Mouse (Mus musculus) embryonic fibroblast, embryonic 13.5 days (primary cell): ENCODE results near the gene Kdm6a. TPM values are rescaled to one million over a fixed set of nuclear protein-coding genes. Genes with fewer than 3 reads are reported as not detected.

ENCODE experiments used
- H3K27ac ChIP-seq: 2 replicates; pipeline ENCODE4 v1.5.1; 2012; ENCODE audit warnings: low read length, control low read depth, inconsistent platforms; ENCODE audit not compliant: insufficient read depth
- H3K4me1 ChIP-seq: 2 replicates; pipeline ENCODE4 v1.6.1; 2011; ENCODE audit warnings: low read length; ENCODE audit not compliant: control insufficient read depth, insufficient read depth
- H3K4me3 ChIP-seq: 2 replicates; pipeline ENCODE4 v1.5.1; 2011; ENCODE audit warnings: mild to moderate bottlenecking, control low read depth, low read length; ENCODE audit not compliant: insufficient read depth
- CTCF ChIP-seq: IDR thresholded peaks from 2 replicates; pipeline ENCODE4 v1.5.1; 2011; ENCODE audit warnings: mild to moderate bottlenecking, control low read depth, low read length, moderate library complexity, borderline replicate concordance; ENCODE audit not compliant: insufficient read depth
- POLR2A ChIP-seq: IDR thresholded peaks from 2 replicates; pipeline ENCODE4 v1.6.1; 2011; ENCODE audit warnings: low read depth, mild to moderate bottlenecking, control low read depth, low read length, moderate library complexity
- polyA plus RNA-seq: library from polyadenylated mRNA; stranded (reverse); fragments of >200 nt; gene quantifications from 2 replicates; pipeline ENCODE4 v1.2.4, GENCODE M21; 2011; ENCODE audit warnings: low read depth; ENCODE audit not compliant: missing spikeins, insufficient read length

Kdm6a gene
- polyA plus RNA-seq, 1 experiment, result 27.3 TPM

GRCm38 (mm10) chrX:18174831-18175230, 12.5 kb downstream of the Kdm6a start:
- TF ChIP-seq POLR2A, result no peak
- TF ChIP-seq CTCF, result no peak
- H3K4me1 ChIP-seq, result no peaks in the 10 kb centered on the region
- no peak overlapping the region for H3K4me3 ChIP-seq
- no peak overlapping the region for H3K27ac ChIP-seq

- H3K4me1 ChIP-seq, result no peaks in the 10 kb centered on the region
- TF ChIP-seq POLR2A, result no peak
- TF ChIP-seq CTCF, result no peak
- no peak overlapping the region for H3K27ac ChIP-seq
- no peak overlapping the region for H3K4me3 ChIP-seq
Observed at GRCm38 (mm10) chrX:18177803-18178202, 15.4 kb downstream of the Kdm6a start.

DNA sequence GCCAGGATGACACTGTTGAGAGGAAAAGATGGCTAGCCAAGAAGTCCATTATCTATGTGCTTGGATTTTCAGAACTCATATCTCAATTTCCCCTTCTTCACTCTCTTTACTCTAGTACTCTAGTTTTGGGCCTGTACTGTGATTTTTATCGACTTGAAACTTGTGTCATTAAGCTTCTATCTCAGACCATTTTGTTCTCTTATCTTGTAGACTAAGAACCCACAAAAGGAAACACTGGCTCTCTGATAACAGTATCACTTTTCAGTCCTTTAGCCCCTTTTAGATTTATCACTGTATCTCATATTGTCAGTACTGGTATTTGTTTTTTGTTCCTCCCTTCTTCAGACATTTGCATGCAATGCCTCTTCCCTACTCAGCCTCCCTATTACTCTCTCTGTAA, 17.1 kb downstream of the Kdm6a start:
- no peak overlapping the region for H3K4me3 ChIP-seq
- no peaks in the 10 kb centered on the region for H3K4me1 ChIP-seq
- H3K27ac ChIP-seq, result no peak overlapping the region
- TF ChIP-seq CTCF (no peak), POLR2A (no peak)

DNA sequence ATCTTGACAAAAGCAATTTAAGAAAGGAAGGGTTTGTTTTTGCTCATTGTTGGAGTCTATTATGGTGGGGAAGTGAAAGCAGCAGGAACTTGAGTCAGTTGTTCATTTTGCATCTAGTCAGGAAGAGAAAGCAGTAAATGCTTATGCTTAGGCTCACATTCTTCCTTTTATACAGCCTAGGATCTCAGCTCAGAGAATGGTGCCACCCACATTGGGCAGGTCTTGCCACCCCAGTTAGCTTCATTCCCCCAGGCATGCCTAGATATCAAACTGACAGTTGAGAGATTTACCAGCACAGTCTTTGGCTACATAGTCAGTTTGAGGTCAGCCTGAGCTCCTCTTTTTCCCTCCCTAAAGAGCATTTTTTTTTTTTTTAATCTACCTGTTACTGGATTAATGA, 24.8 kb downstream of the Kdm6a start:
- Histone ChIP-seq H3K4me1 (no peaks in the 10 kb centered on the region), H3K27ac (no peak overlapping the region), H3K4me3 (no peak overlapping the region)
- TF ChIP-seq CTCF (no peak), POLR2A (no peak)

DNA sequence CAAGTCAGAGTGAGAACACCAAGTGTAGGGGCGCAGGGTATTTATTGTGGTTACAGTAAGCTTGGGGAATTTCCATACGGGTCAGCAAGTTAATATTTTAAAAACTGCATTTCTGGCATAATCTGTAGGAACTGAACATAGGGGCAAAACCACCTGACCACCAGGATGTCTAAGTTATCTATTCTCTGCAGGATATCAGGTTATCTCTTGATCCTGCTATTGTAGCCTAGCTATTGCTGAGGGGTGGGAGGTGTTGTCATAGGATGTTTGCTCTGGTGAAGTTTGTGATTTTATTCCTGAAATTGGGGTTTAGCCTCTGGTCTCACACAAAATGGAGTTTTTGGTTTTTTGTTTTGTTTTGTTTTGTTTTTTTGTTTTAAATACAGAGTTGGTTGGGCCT, 25.9 kb downstream of the Kdm6a start:
- no peaks in the 10 kb centered on the region for H3K4me1 ChIP-seq
- no peak overlapping the region for H3K27ac ChIP-seq
- no peak for TF ChIP-seq CTCF
- no peak for TF ChIP-seq POLR2A
- H3K4me3 ChIP-seq, result no peak overlapping the region

DNA sequence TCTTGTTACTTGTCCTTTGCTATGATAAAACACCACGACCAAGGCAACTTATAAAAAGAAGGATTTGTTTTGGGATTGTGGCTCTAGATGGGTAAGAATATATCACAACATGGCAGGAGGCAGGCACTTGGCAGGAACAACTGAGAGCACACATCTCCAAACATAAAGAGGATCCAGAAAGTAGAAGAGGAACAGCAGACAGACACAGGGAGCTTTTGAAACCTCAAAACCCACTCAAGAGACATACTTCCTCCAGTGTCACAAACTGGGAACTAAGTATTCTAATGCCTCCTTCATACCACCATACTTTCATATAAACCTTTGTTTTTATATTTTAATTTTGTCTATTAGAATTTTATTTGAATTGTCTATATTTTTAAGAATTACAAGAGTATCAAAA, 77.2 kb downstream of the Kdm6a start:
- H3K4me1 ChIP-seq, result no peaks in the 10 kb centered on the region
- no peak overlapping the region for H3K4me3 ChIP-seq
- no peak overlapping the region for H3K27ac ChIP-seq
- no peak for TF ChIP-seq CTCF
- no peak for TF ChIP-seq POLR2A

- no peaks in the 10 kb centered on the region for H3K4me1 ChIP-seq
- no peak overlapping the region for H3K4me3 ChIP-seq
- no peak overlapping the region for H3K27ac ChIP-seq
- TF ChIP-seq POLR2A, result no peak
- no peak for TF ChIP-seq CTCF
Observed at GRCm38 (mm10) chrX:18250621-18251020, 88.2 kb downstream of the Kdm6a start.

GRCm38 (mm10) chrX:18254767-18255166, 92.4 kb downstream of the Kdm6a start:
- no peak overlapping the region for H3K4me3 ChIP-seq
- H3K27ac ChIP-seq, result no peak overlapping the region
- TF ChIP-seq CTCF (no peak), POLR2A (no peak)
- H3K4me1 ChIP-seq, result no peaks in the 10 kb centered on the region

DNA sequence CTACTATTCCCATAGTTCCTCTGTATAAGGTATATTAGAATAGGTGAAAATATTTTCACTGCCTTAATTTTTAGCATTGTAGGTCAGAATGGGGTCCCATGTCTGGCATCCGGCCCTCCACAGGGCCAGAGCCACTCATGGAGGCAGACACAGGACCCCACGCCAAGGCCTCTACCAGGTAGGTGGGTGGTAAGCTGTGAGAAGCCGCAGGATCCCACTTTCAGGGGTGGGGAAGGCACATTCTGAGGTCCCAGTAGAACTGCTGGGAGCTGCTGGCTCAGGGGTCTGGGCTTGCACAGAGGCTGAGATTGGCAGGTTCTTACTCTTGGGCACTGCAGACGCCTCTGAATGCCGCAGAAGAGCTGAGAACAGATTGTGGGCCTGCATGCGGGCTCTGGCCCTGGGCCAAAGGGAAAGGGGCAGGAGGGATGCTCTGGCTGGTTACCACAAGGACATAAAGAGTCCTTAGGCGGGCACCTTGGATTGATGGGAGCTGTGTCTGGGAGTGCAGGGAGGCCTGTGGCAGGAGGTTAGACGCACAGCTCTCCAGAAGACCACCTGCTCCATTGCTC, 95.9 kb downstream of the Kdm6a start:
- H3K4me1 ChIP-seq, result no peaks in the 10 kb centered on the region
- TF ChIP-seq POLR2A, result no peak
- TF ChIP-seq CTCF, result no peak
- H3K27ac ChIP-seq, result no peak overlapping the region
- H3K4me3 ChIP-seq, result no peak overlapping the region

DNA sequence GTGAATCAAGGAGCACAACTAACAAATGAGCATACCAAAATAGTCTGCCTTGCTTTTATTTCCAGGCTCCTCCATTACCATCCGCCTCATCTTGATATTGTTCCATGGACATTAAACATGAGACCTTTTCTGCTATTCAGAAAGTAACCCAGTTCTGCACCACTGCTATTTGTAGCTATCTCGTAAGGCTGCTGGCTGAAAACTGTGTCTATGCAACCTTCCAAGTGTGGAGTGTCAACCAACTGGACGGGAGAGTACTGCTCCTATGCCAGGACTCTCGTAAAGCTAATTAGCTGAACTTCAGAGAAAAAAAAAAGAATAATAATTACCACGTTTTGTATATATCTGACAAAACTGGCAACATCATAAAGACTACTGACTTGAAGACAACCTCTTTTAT, 116.2 kb downstream of the Kdm6a start:
- H3K4me3 ChIP-seq, result no peak overlapping the region
- TF ChIP-seq CTCF, result no peak
- no peak for TF ChIP-seq POLR2A

DNA sequence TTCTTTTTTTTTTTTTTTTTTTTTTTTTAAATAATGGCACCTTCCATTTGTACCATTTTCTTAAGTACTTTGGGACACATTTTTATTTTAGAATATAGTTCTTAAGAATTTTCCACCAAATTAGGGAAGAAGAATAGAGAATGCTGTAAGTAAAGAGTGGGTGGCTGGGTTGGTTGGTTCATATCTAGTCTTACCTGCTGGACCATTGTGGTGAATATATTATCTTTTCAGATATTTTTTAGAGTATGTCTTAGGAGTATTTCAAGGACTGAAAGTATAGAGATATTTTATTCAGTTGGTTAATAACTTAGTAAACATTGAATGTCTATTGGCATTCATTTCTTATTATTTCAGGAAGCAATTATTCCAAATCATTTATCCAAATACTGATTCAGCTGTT, 117.8 kb downstream of the Kdm6a start:
- Histone ChIP-seq H3K4me3 (no peak overlapping the region), H3K4me1 (no peaks in the 10 kb centered on the region), H3K27ac (no peak overlapping the region)
- TF ChIP-seq CTCF (no peak), POLR2A (no peak)

More for the DNA sequence above, 116.2 kb downstream of the Kdm6a start:
- H3K4me1 ChIP-seq, result no peaks in the 10 kb centered on the region
- H3K27ac ChIP-seq, result no peak overlapping the region

Other genes with a start within 250 kb of the Kdm6a start
- gene Dusp21, start 16.7 kb upstream of the Kdm6a start, polyA plus RNA-seq, result not detected in 2 replicates